Mouse (Mus musculus) layer of hippocampus, postnatal 10 days (tissue): ENCODE measurements around the gene Olfr1408. TPM values are rescaled to one million over a fixed set of nuclear protein-coding genes. Genes with fewer than 3 reads are reported as not detected.

Experiments used
- DNase-seq, 2 experiments: peaks; one replicate each; pipeline ENCODE4 v3.0.0; 2021; ENCODE audit warnings: low spot score in 2 of 2
- long read RNA-seq: library from polyadenylated mRNA; stranded (forward); transcript quantifications from one replicate; pipeline ENCODE4 v2.0.0, GENCODE M21; 2023
- total RNA-seq, 2 experiments: library from RNA; stranded (reverse); gene quantifications; 2 replicates each; pipeline ENCODE4 v1.2.3; 2021

The Olfr1408 gene
- total RNA-seq, result not detected
- long read RNA-seq, result 0 reads

- DNase-seq, result no peak
Observed at GRCm38 (mm10) chr1:173137274-173137673, at the start of gene Olfr1408. Gene Olfr1408, minus strand, starts transcription at chr1:173137374.

- DNase-seq, result no peak
Observed at GRCm38 (mm10) chr1:173174154-173174842, 37.1 kb upstream of the Olfr1408 start.

Other genes starting within 250 kb of the Olfr1408 start
- gene Apcs, start 242.3 kb downstream of the Olfr1408 start, total RNA-seq, result not detected
- not detected for gene Olfr16, start 187.0 kb downstream of the Olfr1408 start, total RNA-seq
- gene Olfr1406, start 53.3 kb upstream of the Olfr1408 start, total RNA-seq, result not detected
- not detected for gene Olfr218, start 60.4 kb upstream of the Olfr1408 start, total RNA-seq
- gene Olfr1404, start 75.0 kb upstream of the Olfr1408 start, total RNA-seq, result not detected
- not detected for gene Fcer1a, start 89.8 kb upstream of the Olfr1408 start, total RNA-seq
- gene Olfr418, start 128.6 kb upstream of the Olfr1408 start, total RNA-seq, result not detected
- gene Mptx2, start 140.4 kb upstream of the Olfr1408 start, total RNA-seq, result not detected
- gene Ackr1, start 196.4 kb upstream of the Olfr1408 start, total RNA-seq, result 10 to 100 TPM; 77.4 to 81.1 TPM
- 1 to 10 TPM; 3.5 to 5.4 TPM for gene Aim2, start 213.5 kb upstream of the Olfr1408 start, total RNA-seq
- 100 to 1,000 TPM; 324 to 348 TPM for gene Cadm3, start 230.3 kb upstream of the Olfr1408 start, total RNA-seq